Mouse (Mus musculus): ENCODE results near the gene Ccdc28a. TPM values are rescaled to one million over a fixed set of nuclear protein-coding genes. Genes with fewer than 3 reads are reported as not detected.

Gene Ccdc28a
- total and polyA plus RNA-seq, 3 experiments, result 5.0 to 16.4 TPM; not detected in 1

- Histone ChIP-seq H3K4me1 (ENCODE audit: control insufficient read depth in 1 of 2, insufficient read depth in 2 of 2, low read length in 2 of 2) (no peaks in the 10 kb centered on the region), H3K27me3 (ENCODE audit: control insufficient read depth in 1 of 2, insufficient read depth in 2 of 2, low read length in 2 of 2) (no peaks in the 10 kb centered on the region), H3K9me3 (replicated peaks; ENCODE audit: insufficient read depth, low read length) (no peaks in the 10 kb centered on the region), H3K27ac (ENCODE audit: control insufficient read depth, low read depth, low read length) (no peak overlapping the region), H3K79me2 (ENCODE audit: control insufficient read depth, insufficient read depth, low read length, poor library complexity) (no peaks in the 10 kb centered on the region), H3K9ac (ENCODE audit: control insufficient read depth, low read depth, low read length, poor library complexity, severe bottlenecking) (no peak overlapping the region), H3K4me3 (ENCODE audit: control insufficient read depth in 1 of 2, insufficient read depth in 1 of 2, low read depth in 2 of 2, low read length in 2 of 2) (no peak overlapping the region), H3K36me3 (ENCODE audit: control insufficient read depth in 1 of 2, insufficient read depth in 2 of 2, low read length in 2 of 2) (no peaks in the 10 kb centered on the region)
- TF ChIP-seq BHLHE40 (IDR thresholded peaks at IDR 0.05; ENCODE audit: borderline replicate concordance, low read depth, low read length) (no peak), GATA1 (IDR thresholded peaks at IDR 0.05; ENCODE audit: low read depth, low read length) (no peak), GABPA (IDR thresholded peaks at IDR 0.05; ENCODE audit: low read depth, low read length) (no peak), ETS1 (IDR thresholded peaks at IDR 0.05; ENCODE audit: low read depth, low read length) (no peak), EP300 (IDR thresholded peaks at IDR 0.05; ENCODE audit: low read depth in 1 of 2, low read length in 2 of 2) (no peak), ZMIZ1 (IDR thresholded peaks at IDR 0.05; ENCODE audit: low read depth, low read length) (no peak), CHD1 (IDR thresholded peaks at IDR 0.05; ENCODE audit: low read depth, low read length) (no peak), ELF1 (IDR thresholded peaks at IDR 0.05; ENCODE audit: low read depth, low read length) (no peak), USF2 (IDR thresholded peaks at IDR 0.05; ENCODE audit: borderline replicate concordance in 1 of 2, insufficient read depth in 1 of 2, low read depth in 1 of 2, low read length in 2 of 2) (no peak), NELFE (IDR thresholded peaks at IDR 0.05; ENCODE audit: low read depth, low read length) (no peak), TCF12 (IDR thresholded peaks at IDR 0.05; ENCODE audit: low read depth, low read length) (no peak), MEF2A (IDR thresholded peaks at IDR 0.05; ENCODE audit: extremely low read depth, insufficient replicate concordance, low read depth, low read length, poor library complexity, severe bottlenecking) (no peak)
- DNase-seq (ENCODE audit: low read depth, low spot score), result no peak
These were observed 34.1 kb downstream of the Ccdc28a start for GRCm38 (mm10) chr10:18200656-18201055.

- Histone ChIP-seq H3K79me2 (ENCODE audit: control insufficient read depth, insufficient read depth, low read length, poor library complexity) (no peaks in the 10 kb centered on the region), H3K4me3 (ENCODE audit: control insufficient read depth in 1 of 2, insufficient read depth in 1 of 2, low read depth in 2 of 2, low read length in 2 of 2) (no peak overlapping the region), H3K9me3 (replicated peaks; ENCODE audit: insufficient read depth, low read length) (no peaks in the 10 kb centered on the region), H3K27me3 (ENCODE audit: control insufficient read depth in 1 of 2, insufficient read depth in 2 of 2, low read length in 2 of 2) (no peaks in the 10 kb centered on the region), H3K4me1 (ENCODE audit: control insufficient read depth in 1 of 2, insufficient read depth in 2 of 2, low read length in 2 of 2) (no peaks in the 10 kb centered on the region), H3K36me3 (ENCODE audit: control insufficient read depth in 1 of 2, insufficient read depth in 2 of 2, low read length in 2 of 2) (no peaks in the 10 kb centered on the region), H3K9ac (ENCODE audit: control insufficient read depth, low read depth, low read length, poor library complexity, severe bottlenecking) (no peak overlapping the region), H3K27ac (ENCODE audit: control insufficient read depth, low read depth, low read length) (no peak overlapping the region)
- TF ChIP-seq USF2 (IDR thresholded peaks at IDR 0.05; ENCODE audit: borderline replicate concordance in 1 of 2, insufficient read depth in 1 of 2, low read depth in 1 of 2, low read length in 2 of 2) (no peak), NRF1 (IDR thresholded peaks at IDR 0.05; ENCODE audit: insufficient read depth, low read depth, low read length, poor library complexity, severe bottlenecking) (no peak), ZKSCAN1 (IDR thresholded peaks at IDR 0.05; ENCODE audit: low read depth, low read length) (no peak), ZNF384 (IDR thresholded peaks at IDR 0.05; ENCODE audit: low read depth, low read length) (no peak), MAX (IDR thresholded peaks at IDR 0.05; ENCODE audit: low read length) (no peak), CHD1 (IDR thresholded peaks at IDR 0.05; ENCODE audit: low read depth, low read length) (no peak), RAD21 (IDR thresholded peaks at IDR 0.05; ENCODE audit: low read depth, low read length) (no peak), SIN3A (IDR thresholded peaks at IDR 0.05; ENCODE audit: low read length) (no peak), E2F4 (IDR thresholded peaks at IDR 0.05; ENCODE audit: borderline replicate concordance, low read depth, low read length) (no peak), BHLHE40 (IDR thresholded peaks at IDR 0.05; ENCODE audit: borderline replicate concordance, low read depth, low read length) (no peak), POLR2A (IDR thresholded peaks at IDR 0.05; ENCODE audit: control insufficient read depth in 1 of 2, insufficient read depth in 1 of 2, low read depth in 1 of 2, low read length in 2 of 2, poor library complexity in 1 of 2) (no peak), MAZ (IDR thresholded peaks at IDR 0.05; ENCODE audit: low read depth, low read length) (no peak)
- no peak for DNase-seq (ENCODE audit: low read depth, low spot score)
These were observed 34.9 kb downstream of the Ccdc28a start for GRCm38 (mm10) chr10:18199919-18200318.
